Mouse (Mus musculus) megakaryocyte progenitor cell, adult 5-6 weeks (primary cell): Measurements from ENCODE around the gene Hsd17b1. TPM values are rescaled to one million over a fixed set of nuclear protein-coding genes. Genes with fewer than 3 reads are reported as not detected.

Source experiments
- ATAC-seq: replicated peaks from 2 replicates; pipeline ENCODE4 v1.8.0; 2016; ENCODE audit warnings: mild to moderate bottlenecking, moderate TSS enrichment, inconsistent platforms; ENCODE audit not compliant: poor library complexity
- total RNA-seq, 2 experiments: library from RNA; stranded (forward) in 1 of 2; stranded (reverse) in 1 of 2; fragments of 157-497, 149-512 nt in 1 of 2; fragments of 200-1000 nt in 1 of 2; gene quantifications; 2 replicates each; pipeline versions ENCODE4 v1.2.3 to v1.2.4; 2015 to 2017

Hsd17b1 gene
- total RNA-seq, 2 experiments from 2014 or later = 5.2 to 6.0 TPM

DNA sequence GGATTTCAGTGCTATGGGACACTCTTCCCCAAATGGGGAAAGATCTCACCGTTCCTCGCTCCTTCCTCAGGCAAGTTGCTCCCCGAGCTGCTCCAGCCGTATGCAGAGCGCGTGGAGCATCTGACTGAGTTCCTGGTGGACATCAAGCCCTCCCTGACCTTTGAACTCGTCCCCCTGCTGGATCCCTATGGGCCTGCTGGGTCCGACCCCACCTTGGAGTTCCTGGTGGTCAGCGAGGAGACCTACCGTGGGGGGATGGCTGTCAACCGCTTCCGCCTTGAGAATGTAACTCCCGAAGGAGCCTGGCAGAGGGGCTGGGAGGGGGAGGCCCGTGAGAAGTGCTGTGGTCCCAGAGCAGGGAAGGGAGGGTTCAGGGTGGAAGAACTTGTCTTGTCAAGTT, 6.0 kb downstream of the Hsd17b1 start:
- ATAC-seq = no peak

DNA sequence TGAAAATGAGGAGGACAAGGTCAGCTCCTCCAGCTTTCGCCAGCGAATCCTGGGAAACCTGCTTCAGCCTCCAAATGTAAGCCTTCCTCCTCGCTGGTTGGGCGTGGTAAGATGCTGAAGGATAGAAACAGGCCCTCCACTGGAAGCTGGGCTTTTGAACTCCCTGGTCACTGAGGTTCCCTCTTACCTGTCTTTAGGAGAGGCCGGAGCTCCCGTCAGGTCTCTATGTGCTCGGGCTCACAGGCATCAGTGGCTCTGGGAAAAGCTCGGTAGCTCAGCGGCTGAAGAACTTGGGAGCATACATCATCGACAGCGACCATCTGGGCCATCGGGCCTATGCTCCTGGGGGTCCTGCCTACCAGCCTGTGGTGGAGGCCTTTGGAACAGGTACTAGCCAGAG, 6.6 kb downstream of the Hsd17b1 start:
- no peak for ATAC-seq

DNA sequence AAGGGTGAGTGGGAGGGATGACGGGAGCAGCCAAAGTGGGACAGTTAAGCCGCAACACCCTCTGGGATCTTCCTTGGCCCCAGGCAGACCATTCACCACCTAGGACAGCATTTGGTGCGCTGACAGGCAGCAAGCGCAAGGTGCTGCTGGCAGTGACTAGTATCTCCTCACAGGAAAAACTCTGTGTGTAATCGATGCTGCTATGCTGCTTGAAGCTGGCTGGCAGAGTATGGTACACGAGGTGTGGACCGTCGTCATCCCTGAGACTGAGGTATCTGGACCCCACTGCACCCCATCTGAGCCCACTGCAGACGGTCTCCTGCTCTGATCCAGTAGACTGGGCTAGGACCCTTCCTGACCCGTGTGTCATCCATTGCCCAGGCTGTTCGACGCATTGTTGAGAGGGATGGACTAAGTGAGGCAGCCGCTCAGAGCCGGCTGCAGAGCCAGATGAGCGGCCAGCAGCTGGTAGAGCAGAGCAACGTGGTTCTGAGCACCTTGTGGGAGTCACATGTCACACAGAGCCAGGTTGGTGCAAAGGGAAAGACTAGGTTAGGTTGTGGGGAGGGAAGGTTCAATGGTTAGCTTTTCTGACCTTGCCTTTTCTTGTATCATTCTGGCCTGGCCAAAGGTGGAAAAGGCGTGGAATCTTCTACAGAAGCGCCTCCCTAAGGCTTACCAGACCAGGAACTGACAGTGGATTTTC, 7.6 kb downstream of the Hsd17b1 start:
- no peak for ATAC-seq

DNA sequence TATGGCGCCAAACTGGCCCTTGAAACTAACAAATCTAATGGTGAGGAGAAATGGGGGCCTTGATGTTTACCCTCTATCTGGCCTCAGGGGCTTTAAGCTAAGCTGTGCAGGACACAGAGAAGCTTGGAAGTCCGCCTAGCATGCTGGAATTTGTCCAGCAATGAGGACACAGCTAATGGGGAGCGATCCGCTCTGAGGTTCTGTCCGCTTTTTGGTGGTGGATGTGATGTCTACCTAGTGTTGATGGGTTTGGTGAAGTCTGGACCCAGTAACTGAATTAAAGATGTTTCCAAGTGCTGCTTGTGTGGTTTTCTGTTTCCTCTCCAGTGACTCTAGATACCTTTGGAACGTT, 8.1 kb downstream of the Hsd17b1 start:
- no peak for ATAC-seq

DNA sequence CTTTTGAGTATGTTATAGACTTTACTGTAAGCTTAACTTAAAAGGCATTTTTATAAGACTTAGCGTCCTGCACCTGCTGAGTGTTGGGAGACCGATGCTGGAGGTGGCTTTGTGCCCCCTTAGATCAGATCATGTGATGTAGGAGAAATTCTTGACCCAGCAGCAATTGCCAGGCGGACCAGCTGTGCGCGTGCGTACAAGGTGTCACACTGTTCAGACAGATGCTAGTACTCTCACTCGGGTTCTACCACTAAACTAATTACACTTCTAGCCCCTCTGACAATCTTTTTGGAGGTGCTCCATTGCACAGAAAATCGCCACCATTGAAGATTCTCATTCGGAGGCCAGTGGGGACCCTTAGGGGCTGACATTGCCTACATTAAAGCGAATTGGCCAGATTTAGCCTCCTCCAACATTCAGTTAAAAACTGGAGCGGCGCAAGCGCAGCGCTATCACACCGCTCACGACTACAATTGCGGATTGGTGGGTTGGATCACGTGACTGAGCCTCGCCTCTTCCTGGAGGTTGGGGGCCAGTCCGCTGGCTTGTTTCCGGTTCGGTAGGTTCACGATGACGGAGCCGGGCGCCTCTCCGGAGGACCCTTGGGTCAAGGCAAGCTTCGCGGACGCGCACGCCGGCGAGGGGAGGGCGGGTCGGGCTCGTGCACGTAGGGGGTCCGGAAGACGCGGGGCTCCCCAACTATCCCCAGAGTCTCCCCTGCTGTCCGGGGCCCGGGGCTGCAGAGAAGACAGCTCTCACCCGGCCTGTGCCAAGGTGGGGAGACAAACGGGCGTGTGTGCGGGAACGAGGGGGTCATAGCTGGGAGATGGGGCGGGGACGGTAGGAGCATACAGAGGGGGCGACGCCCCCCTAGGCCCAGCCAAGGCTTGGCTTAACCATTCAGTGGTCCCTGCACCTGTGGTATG, 8.8 kb downstream of the Hsd17b1 start, which contains the start of gene Mlx:
Gene Mlx (plus strand): TSS at position 522 of the 926 bp plus-strand sequence.
- peak; percentile 60 for ATAC-seq

DNA sequence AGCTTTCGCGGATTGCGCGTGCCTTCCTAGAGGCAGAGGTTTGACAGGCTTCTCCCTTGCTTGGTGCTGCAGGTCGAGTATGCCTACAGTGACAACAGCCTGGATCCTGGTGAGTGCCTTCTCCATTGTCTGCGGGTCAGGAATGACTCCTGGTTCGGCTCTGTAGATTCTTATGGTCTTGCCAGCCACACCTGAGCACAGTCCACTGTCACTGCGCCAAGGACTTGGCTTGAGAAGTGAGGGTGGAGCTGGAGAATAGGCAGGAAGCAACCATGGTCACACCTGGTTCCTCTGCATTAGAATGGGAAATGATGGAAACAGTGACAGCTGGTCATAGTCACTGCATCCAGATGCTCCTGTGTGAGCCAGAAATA, 9.5 kb downstream of the Hsd17b1 start:
- ATAC-seq = no peak

DNA sequence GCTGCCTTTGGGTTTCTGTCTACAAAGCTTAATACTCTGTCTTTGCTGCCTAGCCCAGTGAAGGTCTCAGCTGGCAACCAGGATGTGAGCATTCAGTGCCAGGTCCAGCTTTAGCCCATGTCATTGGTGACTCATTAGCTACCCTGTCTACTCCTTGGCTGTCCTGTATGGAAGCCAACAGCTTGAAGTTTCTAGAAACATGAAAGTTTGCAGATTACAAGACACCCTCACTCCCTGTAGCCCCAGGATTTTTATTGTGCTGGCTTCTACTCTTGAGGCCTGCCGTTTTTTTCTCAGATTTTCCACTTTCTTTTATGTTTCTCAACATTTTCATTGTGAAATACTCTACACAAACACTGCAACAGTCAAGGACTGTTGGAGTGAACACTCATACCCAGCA, 11.7 kb downstream of the Hsd17b1 start:
- 0 out of 2 replicates have a peak, but pooled peaks have one; percentile 8 for ATAC-seq

DNA sequence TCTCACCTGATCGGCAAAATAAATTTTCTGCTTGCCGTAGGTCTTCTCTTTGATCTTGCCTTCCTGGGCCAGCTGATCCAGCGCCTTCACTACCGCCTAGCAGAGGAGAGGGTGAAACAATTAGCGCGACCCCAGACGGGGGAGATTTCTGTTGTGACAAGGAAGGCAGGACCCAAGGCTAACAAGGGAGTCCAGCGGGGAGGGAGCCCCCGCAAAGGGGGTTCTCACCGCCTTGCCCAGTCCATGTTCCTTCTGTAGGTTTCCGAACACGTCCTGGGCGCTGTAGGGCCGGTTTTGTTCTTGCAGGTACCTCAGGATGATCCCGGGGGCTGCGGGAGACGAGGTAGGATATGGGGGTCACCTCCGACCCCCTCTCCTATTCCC, 16.7 kb downstream of the Hsd17b1 start:
- ATAC-seq = no peak

DNA sequence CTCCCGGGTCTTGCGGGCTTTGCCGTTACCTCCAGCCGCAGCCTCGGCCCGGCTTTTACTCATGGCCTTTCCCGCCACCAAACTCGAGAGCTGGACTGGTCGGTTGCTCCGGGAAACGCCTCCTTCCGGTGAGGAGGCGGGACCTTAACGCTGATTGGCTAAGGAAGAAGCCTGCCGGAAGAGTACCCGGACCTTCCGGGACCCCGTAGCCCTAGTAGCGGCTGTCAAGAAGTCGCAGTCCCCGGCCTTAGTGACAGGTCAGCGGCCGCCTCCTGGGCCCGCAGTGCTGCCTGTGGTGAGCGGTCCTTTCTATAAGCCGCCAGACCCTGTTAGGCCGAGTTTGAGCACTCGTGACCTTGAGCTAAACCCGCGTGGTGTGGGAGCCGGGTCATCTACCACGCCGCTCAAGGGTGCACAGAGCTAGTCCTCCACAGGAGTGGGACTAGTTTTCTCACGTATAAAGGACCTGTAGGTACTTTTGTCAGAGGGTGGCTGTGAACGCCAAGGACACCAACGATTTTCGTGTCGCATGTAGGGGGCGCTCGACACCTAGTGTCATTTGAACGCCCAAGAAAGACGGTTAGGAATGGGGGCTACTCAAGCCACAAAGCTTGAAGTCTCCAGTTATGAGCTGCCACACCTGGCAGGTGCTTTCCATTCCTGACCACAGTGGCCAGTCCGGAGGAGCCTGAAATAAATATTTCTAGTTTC, 17.3 kb downstream of the Hsd17b1 start, which contains the start of gene Psmc3ip:
Gene Psmc3ip (minus strand): TSS at position 123 of the 711 bp plus-strand sequence.
- ATAC-seq = peak; percentile 97

DNA sequence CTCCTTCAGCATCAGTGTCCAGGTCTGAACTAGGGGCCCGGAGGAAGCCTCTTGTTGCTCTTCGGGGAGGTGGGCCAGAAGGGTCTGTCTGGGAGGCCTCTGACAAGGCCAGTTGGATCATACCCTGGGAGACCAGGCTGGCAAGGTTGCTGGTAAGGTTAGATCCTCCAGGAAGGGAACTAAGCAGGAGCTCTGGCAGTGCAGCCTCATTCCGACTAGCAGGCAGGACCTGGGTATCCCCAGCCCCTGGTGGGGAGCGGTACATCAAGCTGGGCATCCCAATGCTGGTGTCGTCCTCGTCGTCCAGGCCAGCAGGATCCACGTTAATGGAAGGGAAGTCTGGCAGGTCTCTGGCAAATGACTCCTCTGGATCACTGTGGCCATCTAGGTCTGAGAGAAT, 20.0 kb downstream of the Hsd17b1 start:
- ATAC-seq = no peak

DNA sequence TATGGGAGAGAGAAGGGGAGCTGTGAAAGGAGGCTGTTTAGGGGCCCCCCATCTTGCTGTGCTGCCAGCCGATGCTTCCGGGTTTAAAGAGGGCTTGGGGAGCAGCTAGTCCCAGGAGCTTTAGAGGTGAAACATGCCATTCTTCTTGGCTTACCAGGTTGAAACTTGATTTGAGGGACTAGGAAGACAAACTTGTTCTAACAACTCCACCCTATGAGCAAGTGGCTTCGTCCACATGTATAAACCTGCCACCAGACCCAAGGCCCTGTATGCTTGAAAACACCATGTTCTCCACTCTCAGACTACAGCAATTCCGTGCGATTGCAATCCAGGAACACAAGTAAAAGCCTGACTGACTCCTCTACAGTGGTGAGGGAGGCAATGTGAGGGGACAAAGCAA, 24.8 kb downstream of the Hsd17b1 start:
- no peak for ATAC-seq

DNA sequence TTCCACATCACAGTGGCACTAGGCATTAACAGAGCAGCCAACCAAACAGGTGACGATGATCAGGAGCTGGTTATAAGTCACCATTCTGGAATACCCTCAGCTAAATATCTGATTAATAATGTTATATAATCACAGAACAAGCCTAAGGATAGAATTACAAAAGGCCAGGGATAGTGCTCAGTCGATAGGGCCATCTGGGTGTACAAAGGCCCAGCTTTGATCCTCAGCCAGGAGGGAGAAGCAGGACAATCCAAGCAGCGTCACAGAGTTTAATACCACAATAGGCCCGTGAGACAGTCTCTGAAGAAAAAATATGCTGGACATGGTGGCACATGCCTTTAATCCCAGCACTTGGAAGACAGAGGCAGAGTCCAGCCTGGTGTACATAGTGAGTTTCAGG, 31.1 kb downstream of the Hsd17b1 start:
- no peak for ATAC-seq

DNA sequence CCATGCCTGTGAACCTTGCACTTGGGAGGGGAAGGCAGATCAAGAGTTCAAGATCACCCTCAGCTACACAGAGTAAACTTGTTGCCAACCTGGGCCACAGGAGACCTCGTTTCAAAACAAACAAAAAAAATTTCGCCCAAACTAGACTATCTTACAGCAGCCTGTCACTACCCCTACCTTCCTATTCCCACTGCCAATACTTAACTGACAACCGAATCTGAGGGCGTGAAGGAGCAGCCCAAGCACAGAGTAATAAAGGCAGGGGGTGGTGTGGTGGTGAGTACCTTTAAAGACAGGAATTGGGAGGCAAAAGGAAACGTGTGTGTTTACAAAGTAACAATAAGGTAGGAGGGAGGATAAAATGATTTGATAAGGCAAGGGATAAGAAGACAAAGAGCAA, 32.5 kb downstream of the Hsd17b1 start:
- ATAC-seq = no peak

DNA sequence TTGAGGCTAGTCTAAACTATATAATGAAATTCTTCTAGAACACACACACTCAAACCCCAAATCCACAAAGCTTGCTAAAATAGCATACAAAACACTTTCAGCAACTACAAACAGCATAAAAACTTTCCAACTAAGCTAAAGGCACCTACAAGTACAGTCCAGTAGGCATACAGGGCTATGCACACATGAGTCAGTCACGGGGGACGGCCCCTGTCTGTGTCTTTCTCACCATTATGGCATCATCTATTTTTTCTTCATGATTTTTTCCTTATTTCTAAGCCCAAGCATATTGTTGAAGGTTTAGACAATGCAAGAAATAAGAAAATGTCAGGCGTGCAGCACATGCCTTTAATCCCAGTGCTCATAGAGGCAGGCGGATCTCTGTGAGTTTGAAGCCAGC, 33.0 kb downstream of the Hsd17b1 start:
- ATAC-seq = no peak

DNA sequence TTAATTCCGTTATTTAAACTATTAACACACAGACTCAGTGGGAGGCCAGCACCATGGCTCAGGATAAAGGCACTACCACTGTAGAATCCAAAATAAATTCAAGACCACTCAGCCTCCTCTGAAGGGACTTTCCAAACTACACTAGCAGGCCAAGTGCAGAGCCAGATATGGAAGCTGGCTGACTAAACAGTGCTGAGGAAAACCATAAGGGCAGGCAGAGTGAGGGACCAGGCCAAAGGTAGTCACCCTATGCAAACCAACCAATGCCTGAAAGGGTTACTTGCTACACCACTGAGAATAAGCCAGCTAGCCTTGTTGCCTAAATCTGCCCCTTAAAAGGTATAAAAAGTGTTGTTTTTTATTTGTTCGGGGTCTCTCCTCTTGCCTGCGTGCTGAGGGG, 34.0 kb downstream of the Hsd17b1 start:
- ATAC-seq = no peak

DNA sequence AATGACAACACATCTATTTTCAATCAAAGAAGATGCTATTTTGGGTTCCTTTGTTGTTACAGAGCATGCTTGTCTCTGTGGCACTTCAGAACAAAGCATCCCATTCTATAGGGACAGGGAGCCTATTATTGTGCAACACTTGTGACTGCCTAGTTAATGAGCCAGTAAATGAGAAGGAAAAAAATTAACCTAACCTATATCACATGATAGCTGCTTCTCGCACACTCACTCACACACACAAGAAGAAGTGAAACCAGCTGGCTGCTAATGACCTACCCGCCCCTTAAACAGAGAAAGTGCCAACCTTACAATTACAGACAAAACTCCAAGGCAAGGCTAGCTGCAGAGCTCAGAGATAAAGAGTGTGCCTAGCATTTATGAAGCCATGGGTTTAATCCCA, 37.4 kb downstream of the Hsd17b1 start:
- peak; percentile 38 for ATAC-seq

DNA sequence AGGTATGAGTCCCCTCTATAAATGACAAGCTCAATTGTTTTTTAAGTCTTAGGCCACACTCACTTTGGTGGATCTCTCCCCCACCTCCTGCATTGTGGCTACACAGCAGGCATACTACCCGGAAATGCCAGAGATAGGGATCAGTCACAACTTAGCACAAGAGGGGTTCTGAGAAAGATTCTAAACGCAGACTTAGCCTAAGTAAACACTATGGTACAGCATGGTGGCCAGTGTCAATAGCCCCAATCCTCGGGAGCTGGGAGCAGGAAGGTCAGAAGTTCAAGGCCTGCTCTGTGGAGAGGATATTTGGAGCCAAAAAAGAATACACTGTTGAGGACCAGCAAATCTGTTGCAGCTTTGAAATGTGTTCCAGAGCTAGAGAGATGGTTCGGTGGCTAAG, 39.9 kb downstream of the Hsd17b1 start:
- ATAC-seq = no peak

DNA sequence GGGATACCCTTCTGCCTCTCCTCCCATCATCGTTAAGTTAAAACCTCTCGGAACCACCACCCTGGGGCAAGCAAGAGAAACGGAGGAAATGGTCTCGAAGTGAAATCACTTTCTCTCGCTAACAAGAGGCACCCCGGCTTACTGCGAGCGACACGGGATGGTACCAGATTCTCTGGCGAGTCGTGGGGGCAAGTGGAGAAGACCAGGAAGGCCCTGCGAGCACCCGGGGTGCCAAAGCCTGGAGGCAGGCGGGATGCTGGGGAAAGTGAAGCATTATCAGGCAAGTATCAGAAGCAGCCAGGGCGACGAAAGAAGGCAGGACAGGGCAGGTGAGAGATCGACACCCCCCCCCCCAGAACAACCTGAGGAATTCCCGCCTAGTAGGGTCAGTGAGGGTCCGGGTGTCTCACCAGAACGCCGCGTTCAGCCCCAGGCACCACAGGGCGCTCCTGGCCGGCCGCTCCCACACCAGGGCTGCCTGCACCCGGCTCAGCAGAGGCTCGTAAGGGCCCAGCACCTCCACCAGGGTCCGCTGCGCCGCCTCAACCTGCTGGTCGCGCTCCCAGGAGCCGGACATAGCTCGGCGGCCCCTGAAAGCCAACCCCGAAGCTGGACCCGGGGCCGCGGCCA, 41.0 kb downstream of the Hsd17b1 start:
- ATAC-seq = peak; percentile 43

DNA sequence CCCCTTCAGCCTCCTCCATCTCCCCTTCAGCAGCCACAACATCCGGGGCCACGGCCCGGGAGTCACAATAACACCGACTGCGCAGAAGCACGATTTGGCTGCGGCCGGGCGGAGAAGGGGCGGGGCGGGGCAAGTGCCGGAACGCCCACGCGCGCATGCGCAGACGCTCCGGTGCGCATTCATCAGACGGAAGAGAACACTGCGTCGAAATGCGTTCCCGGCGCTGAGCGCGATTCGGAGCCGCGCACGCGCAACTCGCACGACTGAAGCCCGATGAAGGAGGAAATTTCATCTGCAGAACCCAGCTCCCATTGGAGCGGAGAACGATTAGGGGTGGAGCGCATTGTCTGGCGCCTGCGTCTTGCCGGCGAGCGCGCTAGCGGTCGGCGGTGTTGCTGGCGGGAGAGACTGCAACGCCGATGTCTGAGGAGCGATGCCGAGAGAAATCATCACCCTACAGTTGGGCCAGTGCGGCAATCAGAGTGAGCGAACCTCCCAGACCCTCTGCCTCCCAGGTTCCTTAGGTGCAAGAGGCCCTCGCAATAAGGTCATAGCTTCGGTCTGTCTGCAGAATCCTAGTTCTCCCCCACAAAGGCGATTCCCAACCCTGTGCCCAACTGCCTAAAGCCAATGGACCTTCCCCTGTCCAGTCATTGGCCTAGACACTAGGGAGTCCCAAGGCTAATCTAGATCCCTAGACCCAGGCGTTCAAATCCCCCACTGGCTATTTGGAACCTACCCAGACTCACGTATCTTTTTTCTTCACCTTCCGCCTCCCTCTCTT, 41.7 kb downstream of the Hsd17b1 start, which contains the start of the genes Retreg3 and Tubg1:
Gene Retreg3 (minus strand): TSS at position 133 of the 784 bp plus-strand sequence.
Gene Tubg1 (plus strand): TSS at position 178 of the 784 bp plus-strand sequence.
- peak; percentile 86 for ATAC-seq

DNA sequence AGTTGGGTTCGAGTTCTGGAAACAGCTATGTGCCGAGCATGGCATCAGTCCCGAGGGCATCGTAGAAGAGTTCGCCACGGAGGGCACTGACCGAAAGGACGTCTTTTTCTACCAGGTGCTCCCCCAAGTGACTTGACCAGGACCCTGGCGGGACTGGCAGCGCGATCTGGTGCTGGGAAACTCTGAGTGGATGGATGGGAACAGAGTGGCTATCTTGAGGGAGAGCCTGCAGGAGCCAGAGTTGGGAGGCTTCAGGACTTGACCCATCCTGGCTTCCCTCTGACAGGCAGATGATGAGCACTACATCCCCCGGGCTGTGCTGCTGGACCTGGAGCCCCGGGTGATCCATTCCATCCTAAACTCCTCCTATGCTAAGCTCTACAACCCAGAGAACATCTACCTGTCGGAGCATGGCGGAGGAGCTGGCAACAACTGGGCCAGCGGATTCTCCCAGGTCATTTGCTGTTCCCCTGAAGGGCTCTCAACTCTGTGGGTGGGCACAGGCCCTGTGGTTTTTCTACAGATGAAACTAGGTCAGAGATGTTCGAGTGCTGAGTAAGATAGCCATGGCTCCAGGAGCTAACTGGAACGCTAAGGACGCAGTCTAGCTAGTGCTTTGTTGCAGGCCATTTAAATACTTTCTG, 42.5 kb downstream of the Hsd17b1 start:
- no peak for ATAC-seq
